Mouse (Mus musculus) embryonic facial prominence, embryonic 11.5 days (tissue): ENCODE data around the gene Kidins220. TPM values are rescaled to one million over a fixed set of nuclear protein-coding genes. Genes with fewer than 3 reads are reported as not detected.

Experiments used
- ATAC-seq: fragments of 200-750 bp; cut with Nextera tagmentation; replicated peaks from 2 replicates; pipeline ENCODE4 v1.8.0; 2017; ENCODE audit warnings: low read depth; ENCODE audit not compliant: insufficient number of reproducible peaks, low FRiP score, low TSS enrichment
- DNase-seq: peaks from one replicate; pipeline ENCODE4 v3.0.0-alpha.2; 2015; ENCODE audit warnings: low spot score
- H3K27ac ChIP-seq: fragments of 300-500 bp; sonication (generic); replicated peaks from 2 replicates; pipeline ENCODE4 v1.5.1; 2014; ENCODE audit warnings: mild to moderate bottlenecking, low read depth, low read length, control low read depth
- H3K27me3 ChIP-seq: fragments of 300-500 bp; sonication (generic); 2 replicates; pipeline ENCODE4 v1.6.1; 2014; ENCODE audit warnings: mild to moderate bottlenecking, low read length, moderate library complexity, mixed read lengths; ENCODE audit not compliant: control insufficient read depth, insufficient read depth
- H3K36me3 ChIP-seq: fragments of 300-500 bp; sonication (generic); replicated peaks from 2 replicates; pipeline ENCODE4 v1.6.1; 2014; ENCODE audit warnings: low read depth, mild to moderate bottlenecking, low read length, moderate library complexity, mixed read lengths; ENCODE audit not compliant: control insufficient read depth, insufficient read depth
- H3K4me1 ChIP-seq: fragments of 300-500 bp; sonication (generic); 2 replicates; pipeline ENCODE4 v1.6.1; 2014; ENCODE audit warnings: low read length, mixed read lengths; ENCODE audit not compliant: control insufficient read depth, insufficient read depth
- H3K4me2 ChIP-seq: fragments of 300-500 bp; sonication (generic); 2 replicates; pipeline ENCODE4 v1.6.1; 2014; ENCODE audit warnings: low read depth, mild to moderate bottlenecking, control low read depth, low read length, moderate library complexity
- H3K4me3 ChIP-seq: fragments of 300-500 bp; sonication (generic); 2 replicates; pipeline ENCODE4 v1.5.1; 2014; ENCODE audit warnings: low read depth, low read length, control low read depth
- H3K9ac ChIP-seq: fragments of 300-500 bp; sonication (generic); replicated peaks from 2 replicates; pipeline ENCODE4 v1.6.1; 2014; ENCODE audit warnings: mild to moderate bottlenecking, control low read depth, low read length
- H3K9me3 ChIP-seq: fragments of 300-500 bp; sonication (generic); replicated peaks from 2 replicates; pipeline ENCODE4 v1.6.1; 2016; ENCODE audit warnings: mild to moderate bottlenecking, low read length, inconsistent platforms, mixed read lengths; ENCODE audit not compliant: control insufficient read depth
- WGBS: fragments of 180-500 bp; shearing (Covaris S2); extraction: QIAGEN DNeasy Blood & Tissue Kit; methylation state at CpG from one replicate; pipeline ENCODE4 v1.1.7; 2014; 5-methylcytosine and 5-hydroxymethylcytosine counted together
- polyA plus RNA-seq: library from polyadenylated mRNA; unstranded; fragments of >200 nt; fragmentation: Nextera tagmentation; extraction: Ambion mirVana; gene quantifications from 2 replicates; pipeline ENCODE4 v1.2.1, GENCODE M21; 2014

Kidins220 gene
- polyA plus RNA-seq, 1 experiment from 2014 or later, result 23.4 TPM

GRCm38 (mm10) chr12:25005350-25005749 is 30.6 kb downstream of the Kidins220 start:
- Histone ChIP-seq H3K4me1 (no peaks in the 10 kb centered on the region), H3K4me2 (no peak overlapping the region), H3K27ac (no peak overlapping the region), H3K9ac (no peak overlapping the region), H3K27me3 (no peaks in the 10 kb centered on the region), H3K9me3 (no peaks in the 10 kb centered on the region), H3K4me3 (no peak overlapping the region), H3K36me3 (peaks cover 8% of the 10 kb centered on the region)
- no peak for ATAC-seq
- 88% methylated on average over 6 of the region's 6 CpGs for WGBS
- no peak for DNase-seq

- H3K4me1 ChIP-seq, result no peaks in the 10 kb centered on the region
- H3K27me3 ChIP-seq, result no peaks in the 10 kb centered on the region
- no peak overlapping the region for H3K4me2 ChIP-seq
- no peak overlapping the region for H3K9ac ChIP-seq
- ATAC-seq (no peak), DNase-seq (no peak)
- H3K4me3 ChIP-seq, result no peak overlapping the region
- 91% methylated on average over 9 of the region's 9 CpGs for WGBS
- H3K9me3 ChIP-seq, result no peaks in the 10 kb centered on the region
- peaks cover 3% of the 10 kb centered on the region; the same call in 1 of the 2 replicates for H3K36me3 ChIP-seq
- no peak overlapping the region for H3K27ac ChIP-seq
Observed at GRCm38 (mm10) chr12:25009957-25010356, 35.2 kb downstream of the Kidins220 start.

GRCm38 (mm10) chr12:25010416-25010815 is 35.7 kb downstream of the Kidins220 start:
- WGBS, result 89% methylated on average over 1 of the region's 1 CpGs
- Histone ChIP-seq H3K27me3 (no peaks in the 10 kb centered on the region), H3K9me3 (no peaks in the 10 kb centered on the region), H3K27ac (no peak overlapping the region), H3K4me1 (no peaks in the 10 kb centered on the region), H3K4me2 (no peak overlapping the region), H3K9ac (no peak overlapping the region), H3K4me3 (no peak overlapping the region), H3K36me3 (peaks cover 1% of the 10 kb centered on the region; the same call in 1 of the 2 replicates)
- ATAC-seq, result no peak
- no peak for DNase-seq

GRCm38 (mm10) chr12:25011733-25012367 is 37.1 kb downstream of the Kidins220 start:
- no peak overlapping the region for H3K4me2 ChIP-seq
- DNase-seq (no peak), ATAC-seq (no peak)
- H3K27me3 ChIP-seq, result no peaks in the 10 kb centered on the region
- H3K36me3 ChIP-seq, result no peaks in the 10 kb centered on the region; the same call in 1 of the 2 replicates
- H3K9me3 ChIP-seq, result no peaks in the 10 kb centered on the region
- H3K9ac ChIP-seq, result no peak overlapping the region
- 75% methylated on average over 15 of the region's 15 CpGs for WGBS
- H3K27ac ChIP-seq, result no peak overlapping the region
- no peaks in the 10 kb centered on the region for H3K4me1 ChIP-seq
- no peak overlapping the region for H3K4me3 ChIP-seq

DNA sequence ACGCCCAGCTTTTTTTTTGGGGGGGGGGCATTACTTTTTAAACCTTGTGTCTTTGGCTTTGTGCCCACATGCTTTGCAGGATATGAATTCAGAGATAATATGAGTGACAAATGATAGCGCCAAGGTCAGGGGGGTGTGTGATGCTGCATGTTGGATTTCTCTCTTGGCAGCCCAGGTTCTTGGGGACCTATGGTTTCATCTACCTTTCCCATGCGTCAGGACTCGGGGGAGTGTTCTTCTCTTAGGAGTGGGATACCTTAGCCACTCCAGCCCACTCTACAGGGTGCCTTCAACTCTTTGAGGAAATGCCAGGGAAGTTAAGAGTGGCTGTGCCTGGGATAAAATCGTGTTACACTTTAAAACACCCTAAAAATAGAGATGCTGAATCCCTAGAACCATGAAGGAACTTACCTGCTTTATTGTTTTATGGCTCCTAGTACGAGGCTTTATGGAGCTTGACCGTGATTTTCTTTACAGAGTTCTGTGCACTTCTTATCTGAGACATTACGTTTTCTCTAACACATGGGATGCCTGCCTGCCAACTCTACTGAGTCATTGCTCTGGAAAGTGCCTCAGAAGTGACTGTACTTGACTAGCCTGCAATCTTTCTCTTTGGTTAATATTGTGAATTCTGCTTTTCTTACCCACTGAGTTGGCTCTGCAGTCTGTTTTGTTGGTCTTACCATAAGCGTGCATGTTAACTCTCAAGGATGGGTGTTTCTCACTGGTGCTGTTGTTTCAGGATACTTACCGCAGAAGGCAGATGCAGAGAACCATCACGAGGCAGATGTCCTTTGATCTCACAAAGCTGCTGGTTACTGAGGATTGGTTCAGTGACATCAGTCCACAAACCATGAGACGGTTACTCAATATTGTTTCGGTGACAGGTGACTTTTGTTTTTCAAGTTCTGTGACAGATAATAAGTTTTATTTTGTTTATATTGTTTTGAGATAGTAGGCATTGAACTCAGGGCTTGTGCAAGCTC is 38.1 kb downstream of the Kidins220 start:
- H3K4me1 ChIP-seq, result no peaks in the 10 kb centered on the region
- H3K36me3 ChIP-seq, result no peaks in the 10 kb centered on the region; the same call in 1 of the 2 replicates
- 86% methylated on average over 13 of the region's 13 CpGs for WGBS

GRCm38 (mm10) chr12:25014307-25014927 is 39.7 kb downstream of the Kidins220 start:
- H3K27ac ChIP-seq, result no peak overlapping the region
- ATAC-seq (no peak), DNase-seq (no peak)
- H3K36me3 ChIP-seq, result peaks cover 3% of the 10 kb centered on the region; the same call in 1 of the 2 replicates
- no peak overlapping the region for H3K4me3 ChIP-seq
- H3K9ac ChIP-seq, result no peak overlapping the region
- no peak overlapping the region for H3K4me2 ChIP-seq
- 93% methylated on average over 5 of the region's 5 CpGs for WGBS
- no peaks in the 10 kb centered on the region for H3K27me3 ChIP-seq
- no peaks in the 10 kb centered on the region for H3K9me3 ChIP-seq
- no peaks in the 10 kb centered on the region for H3K4me1 ChIP-seq

More for the DNA sequence above, 38.1 kb downstream of the Kidins220 start:
- Histone ChIP-seq H3K9ac (no peak overlapping the region), H3K4me3 (no peak overlapping the region), H3K27me3 (no peaks in the 10 kb centered on the region), H3K9me3 (no peaks in the 10 kb centered on the region), H3K4me2 (no peak overlapping the region), H3K27ac (no peak overlapping the region)
- ATAC-seq (no peak), DNase-seq (no peak)

DNA sequence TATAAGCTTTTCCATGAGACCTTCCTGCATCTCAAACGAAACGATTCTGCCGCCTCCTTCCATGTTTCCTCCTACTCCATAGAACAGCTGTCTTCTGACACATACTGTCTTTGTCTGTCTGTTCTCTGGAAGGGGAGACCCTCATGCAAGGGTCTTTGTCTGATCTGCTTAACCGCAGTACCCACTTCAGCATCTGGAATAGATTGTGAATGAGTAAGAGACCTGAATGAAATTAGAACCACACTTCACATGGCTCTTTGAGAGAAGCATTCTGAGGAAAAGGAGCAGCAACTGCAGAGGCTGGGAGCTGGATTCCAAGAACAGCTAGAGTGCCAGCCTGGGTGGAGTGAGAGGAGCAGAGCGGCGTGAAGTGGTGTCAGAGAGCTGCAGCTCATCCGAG is 40.2 kb downstream of the Kidins220 start:
- Histone ChIP-seq H3K36me3 (peaks cover 3% of the 10 kb centered on the region; the same call in 1 of the 2 replicates), H3K9ac (no peak overlapping the region), H3K4me2 (no peak overlapping the region), H3K4me3 (no peak overlapping the region), H3K4me1 (no peaks in the 10 kb centered on the region), H3K27me3 (no peaks in the 10 kb centered on the region), H3K9me3 (no peaks in the 10 kb centered on the region), H3K27ac (no peak overlapping the region)
- WGBS, result 57% methylated on average over 7 of the region's 7 CpGs
- DNase-seq (peak; percentile 71), ATAC-seq (no peak; the same call in 1 of the 2 replicates)
